Mouse (Mus musculus): ENCODE data around the gene Myh10.

GRCm38 (mm10) chr11:68818416-68818815 lies 127.1 kb downstream of the Myh10 start:
- no peak for TF ChIP-seq MYOG (IDR thresholded peaks at IDR 0.05; ENCODE audit: control insufficient read depth in 1 of 3, insufficient read depth in 1 of 3, insufficient read length in 2 of 3, low read depth in 2 of 3)
- no peak for TF ChIP-seq POLR2A (IDR thresholded peaks at IDR 0.05; ENCODE audit: insufficient read length, low read depth)
- no peak for TF ChIP-seq E2F4 (IDR thresholded peaks at IDR 0.05; ENCODE audit: insufficient read depth)
- TF ChIP-seq TCF3 (IDR thresholded peaks at IDR 0.05; ENCODE audit: insufficient read length, low read depth), result no peak
- no peak for TF ChIP-seq MYOD1 (IDR thresholded peaks at IDR 0.05; ENCODE audit: control insufficient read depth in 1 of 3, insufficient read length in 2 of 3, low read depth in 2 of 3)
- TF ChIP-seq POLR2AphosphoS2 (IDR thresholded peaks at IDR 0.05; ENCODE audit: insufficient read length, low read depth), result no peak
- TF ChIP-seq TCF12 (IDR thresholded peaks at IDR 0.05; ENCODE audit: insufficient read depth, poor library complexity, severe bottlenecking), result no peak
- TF ChIP-seq MAX (IDR thresholded peaks at IDR 0.05; ENCODE audit: low read depth), result no peak
- no peak for TF ChIP-seq USF1 (IDR thresholded peaks at IDR 0.05; ENCODE audit: low read depth)
- TF ChIP-seq SRF (IDR thresholded peaks at IDR 0.05; ENCODE audit: control insufficient read depth, insufficient read length, low read depth), result no peak
- no peak for TF ChIP-seq REST (IDR thresholded peaks at IDR 0.05; ENCODE audit: insufficient read depth, insufficient read length)
- TF ChIP-seq CEBPB (IDR thresholded peaks at IDR 0.05; ENCODE audit: insufficient read depth, poor library complexity, severe bottlenecking), result no peak

All from myocyte (in vitro differentiated cells).